Comparison of ENCODE assay signal across 15 mouse cellular contexts in genomic region chr1:180175635-180176034, GRCm38 (mm10). TPM values are rescaled to one million over a fixed set of nuclear protein-coding genes. Genes with fewer than 3 reads are reported as not detected.
DNase-seq lines count a peak whose midpoint lies in the region; ATAC-seq and TF ChIP-seq lines count a peak whose summit lies in the region.
"Had no signal": no experiment of that assay in that cellular context is flagged by ENCODE, and none has a peak within 500 bp of the region (broad histone marks: within the 10 kb centered on the region; RNA-seq: fewer than 3 reads in every experiment).

No protein-coding gene starts in this region.

- H3K4me1 ChIP-seq in liver, embryonic 12.5 days: no peaks in the 10 kb centered on the region
- H3K4me1 ChIP-seq in liver, embryonic 11.5 days (replicated peaks; ENCODE audit: control insufficient read depth, insufficient read depth, low read length): no peaks in the 10 kb centered on the region
- H3K4me1 ChIP-seq: forebrain, embryonic 10.5 days; midbrain, embryonic 13.5 days had no signal

- peak; percentile 33; the same call in 1 of the 2 replicates for ATAC-seq in liver, embryonic 12.5 days
- ATAC-seq in liver, embryonic 11.5 days (replicated peaks; ENCODE audit: low FRiP score): no peak
- ATAC-seq: midbrain, embryonic 13.5 days had no signal

- WGBS in liver, embryonic 12.5 days (ENCODE audit: insufficient replicate concordance): 48% methylated on average over 8 of the region's 8 CpGs
- WGBS in liver, embryonic 11.5 days: 58% methylated on average over 8 of the region's 8 CpGs

- no peaks in the 10 kb centered on the region for H3K36me3 ChIP-seq in liver, embryonic 12.5 days
- no peaks in the 10 kb centered on the region for H3K36me3 ChIP-seq in liver, embryonic 11.5 days (ENCODE audit: control insufficient read depth, insufficient read depth, low read length)
- H3K36me3 ChIP-seq: forebrain, embryonic 10.5 days; midbrain, embryonic 13.5 days had no signal

- DNase-seq in cerebellum, adult 9-11 months: peak; percentile 16
- no peak for DNase-seq in cerebellum, adult 11 months
- no peak for DNase-seq in liver, embryonic 11.5 days (ENCODE audit: low spot score)
- DNase-seq in kidney, postnatal 10 days: peak; percentile 64
- no peak for DNase-seq in layer of hippocampus, adult 2 months (ENCODE audit: low spot score in 2 of 2)
- no peak for DNase-seq in cerebellum, postnatal 14 days
- DNase-seq in lung, postnatal 25 days (ENCODE audit: low spot score): no peak
- DNase-seq: cerebellum, adult 2 months; gastrocnemius, postnatal 14 days; layer of hippocampus, postnatal 36 days had no signal

- no peaks in the 10 kb centered on the region for H3K9me3 ChIP-seq in liver, embryonic 12.5 days (replicated peaks)
- H3K9me3 ChIP-seq in liver, embryonic 11.5 days (ENCODE audit: control insufficient read depth, low read length): no peaks in the 10 kb centered on the region
- H3K9me3 ChIP-seq: forebrain, embryonic 10.5 days; G1E; heart, embryonic 15.5 days; midbrain, embryonic 13.5 days had no signal

- no peak for TF ChIP-seq CTCF in layer of hippocampus, adult 2 months (conservative IDR thresholded peaks at IDR 0.05)

- H3K27me3 ChIP-seq in liver, embryonic 12.5 days (replicated peaks): no peaks in the 10 kb centered on the region
- H3K27me3 ChIP-seq in liver, embryonic 11.5 days (replicated peaks; ENCODE audit: control insufficient read depth, insufficient read depth, low read length): no peaks in the 10 kb centered on the region
- H3K27me3 ChIP-seq: heart, embryonic 15.5 days; midbrain, embryonic 13.5 days had no signal

- no peak overlapping the region for H3K4me2 ChIP-seq in liver, embryonic 12.5 days
- H3K4me2 ChIP-seq in liver, embryonic 11.5 days: no peak overlapping the region
- H3K4me2 ChIP-seq: heart, embryonic 15.5 days; midbrain, embryonic 13.5 days had no signal

- no peak overlapping the region for H3K27ac ChIP-seq in liver, embryonic 12.5 days
- H3K27ac ChIP-seq in liver, embryonic 11.5 days (ENCODE audit: low read depth, low read length): no peak overlapping the region
- H3K27ac ChIP-seq in layer of hippocampus, adult 2 months: no peak overlapping the region
- H3K27ac ChIP-seq: forebrain, embryonic 10.5 days; heart, embryonic 15.5 days; midbrain, embryonic 13.5 days had no signal

- H3K4me3 ChIP-seq in liver, embryonic 12.5 days: no peak overlapping the region
- H3K4me3 ChIP-seq in liver, embryonic 11.5 days (ENCODE audit: low read depth, low read length): no peak overlapping the region
- no peak overlapping the region for H3K4me3 ChIP-seq in layer of hippocampus, adult 2 months
- H3K4me3 ChIP-seq: forebrain, embryonic 10.5 days; heart, embryonic 15.5 days; midbrain, embryonic 13.5 days had no signal

- no peak overlapping the region for H3K9ac ChIP-seq in liver, embryonic 12.5 days
- no peak overlapping the region for H3K9ac ChIP-seq in liver, embryonic 11.5 days (ENCODE audit: low read depth, low read length)
- H3K9ac ChIP-seq: heart, embryonic 15.5 days; midbrain, embryonic 13.5 days had no signal

RNA-seq across cellular contexts. Expression of gene Coq8a, which starts 23.8 kb away (rescaled TPM):
- polyA plus RNA-seq in liver, embryonic 12.5 days (2016; fragmentation: Nextera tagmentation; extraction: Ambion mirVana): 5.0 and 7.8 TPM in 2 replicates
- 6.7 and 9.3 TPM in 2 replicates for polyA plus RNA-seq in liver, embryonic 11.5 days (2014; fragmentation: Nextera tagmentation; extraction: Ambion mirVana)
- total RNA-seq in layer of hippocampus, adult 2 months (2021): 10 to 100 TPM; 56.1 to 65.6 TPM

Comparison
In these comparisons a context has a peak if more than half of its experiments do, and no peak if none do; other contexts are left out.
1. DNase-seq: peak in cerebellum, adult 9-11 months (single experiment) and kidney, postnatal 10 days (single experiment); none in cerebellum, adult 11 months (single experiment), liver, embryonic 11.5 days (single experiment), layer of hippocampus, adult 2 months (0 of 2), cerebellum, postnatal 14 days (0 of 2) and lung, postnatal 25 days (single experiment).